Mouse (Mus musculus) liver, postnatal 0 days (tissue): ENCODE results near the gene Rbfox3.

Experiments
- CTCF ChIP-seq: sonication (generic); IDR thresholded peaks from 2 replicates; pipeline ENCODE4 v1.5.1; 2016; ENCODE audit warnings: antibody characterized with exemption, low read depth
- EP300 ChIP-seq: IDR thresholded peaks from 2 replicates; pipeline ENCODE4 v1.6.1; 2016; ENCODE audit warnings: antibody characterized with exemption, low read depth, mild to moderate bottlenecking

DNA sequence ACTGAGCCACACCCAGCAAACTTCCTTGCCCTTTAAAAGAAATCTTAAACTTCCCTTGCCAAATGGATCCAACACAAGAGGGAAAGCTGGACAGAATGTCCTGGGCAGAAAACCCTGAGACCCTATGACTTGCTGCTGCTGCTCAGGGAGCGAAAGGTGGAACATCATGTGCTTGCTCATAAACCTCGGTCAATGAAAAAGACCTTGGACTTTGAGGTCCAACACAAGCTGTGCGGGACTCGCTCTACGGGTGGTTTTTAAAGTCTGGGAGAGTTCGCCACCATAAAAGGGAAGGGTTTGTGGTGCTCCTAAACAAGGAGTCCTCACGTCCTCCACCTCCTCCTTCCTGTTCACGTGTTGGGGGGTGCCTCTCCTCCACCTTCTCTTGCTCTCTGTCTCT, 34.5 kb upstream of the Rbfox3 start:
- TF ChIP-seq CTCF = no peak
- TF ChIP-seq EP300 = no peak
